Mouse (Mus musculus) myocyte (in vitro differentiated cells): ENCODE results near the gene Pax5. TPM values are rescaled to one million over a fixed set of nuclear protein-coding genes. Genes with fewer than 3 reads are reported as not detected.

Source experiments
- H3K27me3 ChIP-seq: one replicate; pipeline ENCODE4 v1.6.1; 2011; ENCODE audit not compliant: control insufficient read depth, insufficient read depth, insufficient read length
- H3K36me3 ChIP-seq: one replicate; pipeline ENCODE4 v1.6.1; 2011; ENCODE audit not compliant: control insufficient read depth, insufficient read depth
- H3K4me2 ChIP-seq: one replicate; pipeline ENCODE4 v1.6.1; 2011; ENCODE audit warnings: low read depth, control low read depth
- H3K4me3 ChIP-seq: one replicate; pipeline ENCODE4 v1.5.1; 2011; ENCODE audit warnings: mild to moderate bottlenecking, control low read depth, moderate library complexity
- H3K79me2 ChIP-seq: one replicate; pipeline ENCODE4 v1.6.1; 2011; ENCODE audit not compliant: control insufficient read depth, insufficient read depth
- H3ac ChIP-seq: one replicate; pipeline ENCODE4 v1.6.1; 2011; ENCODE audit not compliant: control insufficient read depth, insufficient read length
- CEBPB ChIP-seq: IDR thresholded peaks from 2 replicates; pipeline ENCODE4 v1.6.1; 2011; ENCODE audit warnings: mild to moderate bottlenecking, moderate library complexity; ENCODE audit not compliant: poor library complexity, insufficient read depth, severe bottlenecking
- E2F4 ChIP-seq: IDR thresholded peaks from one replicate; pipeline ENCODE4 v1.6.1; 2011; ENCODE audit warnings: mild to moderate bottlenecking, control low read depth, moderate library complexity; ENCODE audit not compliant: insufficient read depth
- MAX ChIP-seq: IDR thresholded peaks from one replicate; pipeline ENCODE4 v1.6.1; 2011; ENCODE audit warnings: low read depth, mild to moderate bottlenecking, control low read depth
- MYOD1 ChIP-seq, 3 experiments: IDR thresholded peaks; one replicate each; pipeline ENCODE4 v1.6.1; 2011; ENCODE audit warnings: control low read depth in 2 of 3, low read depth in 2 of 3, mild to moderate bottlenecking in 2 of 3, moderate library complexity in 1 of 3; ENCODE audit not compliant: insufficient read length in 2 of 3, control insufficient read depth in 1 of 3
- MYOG ChIP-seq, 3 experiments: IDR thresholded peaks; one replicate each; pipeline ENCODE4 v1.6.1; 2011; ENCODE audit warnings: control low read depth in 2 of 3, low read depth in 2 of 3, mild to moderate bottlenecking in 2 of 3; ENCODE audit not compliant: insufficient read length in 2 of 3, control insufficient read depth in 1 of 3, insufficient read depth in 1 of 3
- POLR2A ChIP-seq: IDR thresholded peaks from one replicate; pipeline ENCODE4 v1.6.1; 2011; ENCODE audit warnings: low read depth, mild to moderate bottlenecking, control low read depth, moderate library complexity; ENCODE audit not compliant: insufficient read length
- POLR2AphosphoS2 ChIP-seq: IDR thresholded peaks from one replicate; pipeline ENCODE4 v1.6.1; 2011; ENCODE audit warnings: low read depth, control low read depth; ENCODE audit not compliant: insufficient read length
- REST ChIP-seq: IDR thresholded peaks from one replicate; pipeline ENCODE4 v1.6.1; 2011; ENCODE audit warnings: mild to moderate bottlenecking, control low read depth, moderate library complexity; ENCODE audit not compliant: insufficient read depth, insufficient read length
- SRF ChIP-seq: IDR thresholded peaks from one replicate; pipeline ENCODE4 v1.6.1; 2011; ENCODE audit warnings: low read depth; ENCODE audit not compliant: control insufficient read depth, insufficient read length
- TCF12 ChIP-seq: IDR thresholded peaks from one replicate; pipeline ENCODE4 v1.6.1; 2011; ENCODE audit warnings: mild to moderate bottlenecking, control low read depth; ENCODE audit not compliant: poor library complexity, insufficient read depth, severe bottlenecking
- TCF3 ChIP-seq: IDR thresholded peaks from one replicate; pipeline ENCODE4 v1.6.1; 2011; ENCODE audit warnings: low read depth, control low read depth; ENCODE audit not compliant: insufficient read length
- USF1 ChIP-seq: IDR thresholded peaks from one replicate; pipeline ENCODE4 v1.6.1; 2011; ENCODE audit warnings: low read depth, mild to moderate bottlenecking, control low read depth, moderate library complexity
- polyA plus RNA-seq: library from polyadenylated mRNA; unstranded; fragments of >200 nt; fragmentation: generic; extraction: Trizol; gene quantifications from one replicate; pipeline ENCODE4 v1.2.1, GENCODE M21; 2012; ENCODE audit warnings: missing spikeins

Gene Pax5
- polyA plus RNA-seq, 1 experiment = 0.01 TPM

DNA sequence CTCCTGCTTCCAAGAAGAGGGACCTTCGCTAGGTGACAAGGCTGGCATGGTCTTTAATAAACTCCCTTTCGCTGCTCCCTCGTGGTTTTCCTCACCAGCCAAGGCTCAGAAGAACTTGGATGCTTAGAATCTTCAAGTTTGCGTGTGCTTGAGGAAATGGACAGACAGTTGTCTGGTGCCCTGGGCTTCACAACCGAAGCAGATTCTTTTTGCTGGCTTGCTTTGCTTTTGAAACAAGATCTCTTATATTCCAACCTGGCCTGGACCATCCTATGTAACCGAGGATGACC lies 45.6 kb downstream of the Pax5 start:
- peaks cover 56% of the 10 kb centered on the region for H3K27me3 ChIP-seq
- TF ChIP-seq MYOD1 (IDR thresholded peaks at IDR 0.05; ENCODE audit: control insufficient read depth in 1 of 3, insufficient read length in 2 of 3, low read depth in 2 of 3) (no peak), POLR2AphosphoS2 (no peak), POLR2A (no peak), USF1 (no peak), MYOG (IDR thresholded peaks at IDR 0.05; ENCODE audit: control insufficient read depth in 1 of 3, insufficient read depth in 1 of 3, insufficient read length in 2 of 3, low read depth in 2 of 3) (no peak), E2F4 (no peak), MAX (no peak), TCF12 (no peak), TCF3 (no peak), SRF (no peak), CEBPB (no peak), REST (no peak)

DNA sequence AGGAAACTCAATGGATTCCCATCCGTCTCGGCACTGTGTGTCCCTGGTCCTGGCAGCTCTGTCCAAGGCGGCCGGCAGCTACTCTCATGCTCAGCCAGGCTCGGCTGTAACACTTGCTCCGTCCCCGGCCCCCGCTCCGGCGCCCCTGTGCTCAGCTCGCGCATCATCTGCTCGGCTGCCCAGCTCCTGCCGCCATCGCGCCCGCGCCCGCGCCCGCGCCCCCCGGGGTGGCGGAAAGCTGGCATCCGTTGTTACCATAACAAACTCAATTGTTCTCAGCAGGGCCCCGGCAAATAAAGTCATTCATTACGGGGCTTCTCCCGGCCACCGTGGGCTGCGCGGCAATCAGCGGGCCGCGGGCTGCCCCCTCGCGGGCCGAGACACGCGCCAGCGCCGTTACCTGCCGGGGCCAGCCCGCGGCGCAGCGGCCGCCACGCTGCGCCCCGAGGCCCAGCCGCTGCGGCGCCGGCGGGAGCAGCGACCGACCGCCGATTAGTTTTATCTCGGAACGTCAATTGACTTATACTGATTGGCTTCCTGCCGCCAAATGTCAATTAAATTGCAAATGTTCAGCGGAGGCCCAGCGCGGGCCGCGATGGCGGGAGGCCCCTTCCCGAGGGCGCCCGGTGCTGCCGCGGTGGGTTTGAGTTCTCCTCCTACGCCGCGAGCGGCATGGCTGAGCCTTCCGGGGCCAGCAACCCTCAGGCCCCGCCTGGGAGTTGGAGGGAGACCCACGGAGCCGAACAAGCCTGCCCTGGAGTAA lies 46.1 kb downstream of the Pax5 start:
- H3ac ChIP-seq = no peak overlapping the region
- H3K79me2 ChIP-seq = no peaks in the 10 kb centered on the region
- no peak overlapping the region for H3K4me3 ChIP-seq
- no peak overlapping the region for H3K4me2 ChIP-seq
- H3K27me3 ChIP-seq = peaks cover 56% of the 10 kb centered on the region
- H3K36me3 ChIP-seq = no peaks in the 10 kb centered on the region
- no peak for TF ChIP-seq SRF
- TF ChIP-seq REST = no peak
- no peak for TF ChIP-seq MYOG (IDR thresholded peaks at IDR 0.05; ENCODE audit: control insufficient read depth in 1 of 3, insufficient read depth in 1 of 3, insufficient read length in 2 of 3, low read depth in 2 of 3)
- no peak for TF ChIP-seq E2F4
- no peak for TF ChIP-seq CEBPB

More for the DNA sequence above, 45.6 kb downstream of the Pax5 start:
- no peak overlapping the region for H3K4me3 ChIP-seq
- H3K36me3 ChIP-seq = no peaks in the 10 kb centered on the region
- H3K79me2 ChIP-seq = no peaks in the 10 kb centered on the region
- H3ac ChIP-seq = no peak overlapping the region
- H3K4me2 ChIP-seq = no peak overlapping the region

DNA sequence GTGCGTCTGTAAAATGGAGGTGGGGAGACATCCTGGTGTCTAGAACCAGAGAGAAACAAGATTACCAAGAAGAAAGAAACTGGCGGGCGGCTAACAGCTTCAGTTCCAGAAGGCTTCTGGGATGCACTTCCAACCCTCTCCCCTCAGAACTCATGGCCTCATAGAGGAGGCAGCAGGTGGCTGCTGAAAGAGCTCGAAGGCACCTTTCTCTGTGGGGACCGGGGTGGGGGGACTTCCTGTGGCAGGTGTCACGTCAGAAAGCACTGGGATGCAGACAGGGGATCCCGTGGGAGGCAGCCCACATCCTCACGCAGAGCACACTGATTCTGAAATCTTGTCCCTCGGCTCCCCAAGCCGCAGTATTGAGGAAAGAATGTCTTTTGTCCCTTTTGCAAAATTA lies 46.8 kb downstream of the Pax5 start:
- TF ChIP-seq MYOG (IDR thresholded peaks at IDR 0.05; ENCODE audit: control insufficient read depth in 1 of 3, insufficient read depth in 1 of 3, insufficient read length in 2 of 3, low read depth in 2 of 3) = no peak
- no peak for TF ChIP-seq TCF3
- no peak for TF ChIP-seq USF1
- TF ChIP-seq MYOD1 (IDR thresholded peaks at IDR 0.05; ENCODE audit: control insufficient read depth in 1 of 3, insufficient read length in 2 of 3, low read depth in 2 of 3) = no peak
- TF ChIP-seq CEBPB = no peak
- TF ChIP-seq POLR2A = no peak
- no peak for TF ChIP-seq REST
- no peak for TF ChIP-seq SRF
- TF ChIP-seq TCF12 = no peak
- no peak for TF ChIP-seq POLR2AphosphoS2
- no peak for TF ChIP-seq MAX
- TF ChIP-seq E2F4 = no peak
- H3K79me2 ChIP-seq = no peaks in the 10 kb centered on the region
- H3K4me2 ChIP-seq = no peak overlapping the region
- H3K27me3 ChIP-seq = peaks cover 60% of the 10 kb centered on the region
- H3K4me3 ChIP-seq = no peak overlapping the region
- no peaks in the 10 kb centered on the region for H3K36me3 ChIP-seq
- H3ac ChIP-seq = no peak overlapping the region

DNA sequence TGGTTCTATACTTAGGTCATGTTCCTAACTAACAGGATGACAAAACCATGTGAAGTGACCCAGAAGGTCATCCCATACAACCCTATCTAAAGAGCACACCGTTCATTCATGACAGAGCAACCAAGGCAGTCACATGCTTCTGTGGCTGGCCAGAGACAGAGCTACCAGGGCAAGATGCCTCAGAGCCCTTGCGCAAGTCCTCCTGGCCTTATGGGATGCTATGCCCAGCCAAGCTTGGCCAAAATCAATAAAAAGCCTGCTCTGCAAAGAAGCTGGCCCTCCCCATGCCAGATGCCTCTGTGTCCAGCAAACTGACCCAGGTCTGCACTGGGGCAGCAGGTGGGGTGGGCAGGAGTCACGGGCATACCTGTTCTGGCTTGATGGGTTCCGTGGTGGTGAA lies 65.1 kb downstream of the Pax5 start:
- H3K4me3 ChIP-seq = no peak overlapping the region
- no peak overlapping the region for H3K4me2 ChIP-seq
- H3K27me3 ChIP-seq = no peaks in the 10 kb centered on the region
- TF ChIP-seq CEBPB = no peak
- TF ChIP-seq SRF = no peak
- TF ChIP-seq MAX = no peak
- no peak for TF ChIP-seq TCF12
- TF ChIP-seq MYOG (IDR thresholded peaks at IDR 0.05; ENCODE audit: control insufficient read depth in 1 of 3, insufficient read depth in 1 of 3, insufficient read length in 2 of 3, low read depth in 2 of 3) = no peak
- H3K36me3 ChIP-seq = no peaks in the 10 kb centered on the region
- no peaks in the 10 kb centered on the region for H3K79me2 ChIP-seq
- H3ac ChIP-seq = no peak overlapping the region
